Mouse (Mus musculus): ENCODE data around the gene Ube2q1.

- no peak for TF ChIP-seq POLR2A (IDR thresholded peaks at IDR 0.05; ENCODE audit: low read depth, low read length)
- TF ChIP-seq CTCF (IDR thresholded peaks at IDR 0.05; ENCODE audit: extremely low read depth, insufficient read depth, insufficient read length, insufficient replicate concordance), result no peak
Measured at GRCm38 (mm10) chr3:89806751-89807150, 33.3 kb downstream of the Ube2q1 start.
